Mouse (Mus musculus) ovary, adult 18-20 months (tissue): ENCODE results near the gene Tmem109.

Experiments
- DNase-seq: peaks from one replicate; pipeline ENCODE4 v3.0.0; 2022; ENCODE audit warnings: low spot score, mixed read lengths

The Tmem109 gene

DNA sequence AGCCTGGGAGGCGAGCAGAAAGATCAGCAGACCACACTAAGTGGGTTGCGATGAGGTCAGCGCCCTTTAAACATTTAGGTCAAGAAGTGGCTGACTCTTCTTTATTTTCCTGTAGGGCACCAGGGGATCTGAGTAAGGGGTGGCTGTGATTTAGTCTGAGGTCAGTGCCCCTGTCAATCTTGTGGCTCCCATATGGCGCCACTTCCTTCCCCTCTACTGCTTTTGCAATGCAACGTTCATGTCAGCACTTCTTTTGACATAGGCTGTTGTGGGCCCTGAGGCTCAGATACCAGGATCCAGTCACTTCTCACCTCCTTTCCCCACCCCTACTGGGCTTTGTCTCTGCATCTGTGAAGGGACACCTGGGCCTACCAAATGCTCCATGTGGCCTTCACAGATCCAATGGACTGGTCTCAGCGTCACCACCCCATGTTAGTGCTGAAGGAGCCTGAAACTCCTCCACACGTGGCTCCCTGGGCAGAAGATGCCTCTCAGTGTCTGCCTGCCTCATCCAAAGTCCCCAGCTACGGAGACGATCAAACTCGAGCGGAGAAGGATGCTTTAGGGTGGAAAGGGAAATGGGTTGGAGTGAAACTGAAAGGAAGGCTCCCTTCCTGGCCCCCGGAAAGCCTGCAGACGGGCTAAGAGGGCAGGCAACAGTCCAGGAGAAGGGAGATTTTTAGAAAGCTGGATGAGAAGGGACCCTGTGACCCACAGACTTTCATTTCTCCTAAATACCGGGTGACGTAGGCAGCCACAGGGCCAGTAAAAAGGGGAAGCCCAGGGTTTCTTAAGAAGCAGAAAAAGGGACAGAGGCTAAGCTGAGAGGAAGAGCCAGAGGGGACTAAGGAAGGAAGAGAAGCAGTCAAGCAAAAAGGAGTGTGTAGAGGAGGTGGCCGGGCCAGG lies 39.8 kb downstream of the Tmem109 start:
- DNase-seq: no peak

DNA sequence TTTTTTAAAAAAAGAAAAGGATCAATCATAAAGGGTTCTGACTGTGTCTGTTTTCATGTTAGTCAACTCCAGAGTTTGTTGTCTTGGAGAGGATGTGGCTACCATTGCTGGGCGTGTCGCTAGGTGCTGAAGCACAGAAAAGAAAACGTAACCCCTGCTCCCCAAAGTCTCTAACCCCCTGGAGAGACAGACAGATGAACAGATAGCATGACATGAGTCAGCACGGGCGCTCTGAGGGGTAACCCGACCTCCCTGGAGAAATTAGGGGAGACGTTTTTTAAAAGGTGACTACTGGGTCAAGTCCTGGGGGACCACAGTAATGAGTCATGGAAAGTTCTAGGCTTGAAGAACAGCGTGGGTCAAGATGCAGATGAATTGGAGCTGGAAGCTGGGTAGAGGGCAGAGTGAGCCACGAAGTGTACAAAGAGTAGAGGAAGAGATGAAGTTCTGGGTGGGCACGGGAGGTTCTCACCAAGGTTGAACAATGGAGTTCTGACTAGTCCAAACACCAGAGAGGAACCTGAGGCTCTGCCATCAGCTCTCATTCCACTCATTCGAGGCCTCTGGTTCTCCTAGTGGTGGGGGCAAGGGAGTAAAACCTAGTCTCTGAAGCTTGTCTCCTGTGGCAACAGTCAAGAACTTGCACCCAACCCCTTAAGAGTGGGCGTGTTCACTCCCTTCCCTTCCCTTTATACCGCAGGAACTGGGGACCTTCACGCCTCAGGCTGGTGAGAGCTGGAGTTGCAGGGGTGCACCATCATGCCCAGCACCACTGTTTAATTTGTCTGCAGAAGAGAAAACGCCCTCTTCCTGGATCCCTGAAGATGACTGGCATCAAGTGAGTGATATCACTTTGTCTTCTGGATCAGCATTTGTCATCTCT lies 42.5 kb downstream of the Tmem109 start, which contains the start of gene Slc15a3:
Slc15a3 (plus strand) TSS at position 718 of the 883 bp plus-strand sequence.
- DNase-seq: no peak

DNA sequence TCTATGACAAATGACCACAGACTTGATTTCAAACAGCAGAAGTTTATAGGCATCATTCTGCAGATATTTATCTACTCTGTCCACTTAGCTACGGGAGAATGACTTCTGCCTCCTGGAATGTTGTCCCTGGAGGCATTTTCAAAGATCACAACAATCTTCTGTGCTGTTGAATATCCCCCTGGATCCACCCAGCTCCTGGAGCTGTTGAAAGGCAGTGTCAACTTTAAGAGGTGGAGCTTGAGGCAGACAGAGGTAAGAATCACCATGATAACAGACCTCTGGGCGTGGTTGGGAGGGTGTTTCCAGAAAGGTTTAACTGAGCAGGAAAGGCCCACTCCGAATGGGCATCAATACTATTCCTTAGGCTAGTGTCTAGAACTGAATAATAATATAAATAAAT lies 46.1 kb downstream of the Tmem109 start:
- DNase-seq: no peak

DNA sequence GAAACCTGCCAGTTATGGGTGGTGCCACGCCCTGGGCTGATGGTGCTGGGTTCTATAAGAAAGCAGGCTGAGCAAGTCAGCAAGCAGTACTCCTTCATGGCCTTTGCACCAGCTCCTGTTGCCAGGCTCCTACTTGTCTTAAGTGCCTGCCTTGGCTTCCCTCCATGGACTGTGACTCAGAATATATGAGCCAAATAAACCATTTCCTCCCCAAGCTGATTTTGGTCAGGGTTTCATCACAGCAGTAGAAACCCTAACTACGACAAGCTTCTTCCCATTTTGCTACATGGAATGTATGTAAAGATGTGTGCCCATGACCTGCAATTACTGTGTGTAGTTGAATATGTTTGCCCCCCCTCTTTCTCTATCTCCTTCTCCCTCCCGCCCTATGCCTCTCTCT lies 48.2 kb downstream of the Tmem109 start:
- DNase-seq: no peak

DNA sequence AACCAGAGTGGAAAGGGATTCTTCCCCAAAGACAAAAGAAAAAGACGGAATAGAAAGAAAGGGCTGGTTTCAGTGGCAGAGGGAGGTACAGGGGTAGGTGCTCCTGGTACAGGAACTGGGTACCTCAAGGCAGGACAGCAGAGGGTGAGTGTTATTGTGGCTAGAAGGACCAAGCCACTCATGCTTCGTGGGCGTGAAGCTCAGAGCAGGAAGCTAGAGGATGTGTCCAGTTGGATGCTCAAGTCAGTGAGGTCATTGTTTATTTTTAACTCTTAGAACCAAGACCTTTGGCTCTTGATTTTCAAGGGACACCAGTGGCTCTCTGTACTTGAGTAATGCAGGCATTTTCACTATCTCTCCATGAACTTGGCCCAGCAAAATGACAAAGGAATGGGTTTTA lies 49.8 kb downstream of the Tmem109 start:
- no peak for DNase-seq

DNA sequence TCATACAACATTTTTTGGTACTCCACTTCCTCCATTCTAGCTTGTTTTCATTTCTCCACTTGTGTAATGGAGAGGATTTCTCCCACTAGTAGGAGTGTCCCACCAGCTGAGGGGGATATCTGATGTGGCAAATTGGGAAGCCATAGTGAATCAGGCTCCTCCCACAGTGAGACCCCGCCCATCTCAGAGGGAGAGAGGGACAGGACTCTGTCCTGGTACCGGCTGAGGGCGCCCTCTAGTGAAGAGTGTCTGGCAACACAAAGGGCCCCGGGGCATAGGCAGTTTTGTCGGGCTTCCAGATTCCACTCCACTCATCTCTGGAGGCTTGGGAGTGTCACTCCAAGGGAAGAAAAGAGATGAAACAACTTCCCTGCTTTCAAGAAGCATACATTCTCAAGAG lies 50.4 kb downstream of the Tmem109 start:
- DNase-seq: peak; percentile 24

DNA sequence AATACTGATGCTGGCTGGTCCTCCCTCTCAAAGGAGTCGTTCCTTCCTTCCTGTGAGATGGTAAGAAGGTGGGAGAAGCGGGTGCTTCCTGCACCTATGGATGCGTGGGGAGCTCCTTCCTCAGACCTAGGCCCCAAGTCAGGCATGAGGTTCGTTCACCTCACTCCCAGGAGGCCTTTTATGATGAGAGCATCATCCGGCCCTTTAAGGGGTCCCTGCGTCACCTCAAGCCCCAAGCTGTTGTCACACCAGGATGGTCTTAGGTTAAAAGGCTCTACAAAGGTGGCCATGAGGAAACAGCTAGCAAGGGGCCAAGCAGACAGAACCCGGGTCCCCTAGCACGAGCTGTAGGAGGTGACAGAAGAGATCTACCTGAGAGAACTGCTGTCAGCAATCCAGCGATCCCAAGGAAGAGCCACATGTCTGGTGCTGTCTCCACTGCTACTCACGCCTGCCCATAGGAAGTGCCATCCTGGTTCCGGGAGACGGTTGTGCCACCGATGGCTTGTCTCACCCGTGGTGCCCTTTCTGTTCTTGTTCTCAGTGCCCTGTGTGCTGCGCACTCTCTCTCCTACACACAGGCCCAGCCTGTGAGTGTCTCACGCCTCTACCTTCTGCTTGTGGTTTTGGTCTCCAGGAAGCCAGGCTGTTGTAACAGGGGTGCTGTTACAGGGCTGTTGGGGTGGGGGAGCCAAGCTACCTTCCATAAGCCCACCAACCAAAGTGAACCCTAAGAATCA lies 52.2 kb downstream of the Tmem109 start, which contains the start of gene Cd6:
Cd6 (minus strand) TSS at position 623 of the 740 bp plus-strand sequence.
- DNase-seq: no peak

DNA sequence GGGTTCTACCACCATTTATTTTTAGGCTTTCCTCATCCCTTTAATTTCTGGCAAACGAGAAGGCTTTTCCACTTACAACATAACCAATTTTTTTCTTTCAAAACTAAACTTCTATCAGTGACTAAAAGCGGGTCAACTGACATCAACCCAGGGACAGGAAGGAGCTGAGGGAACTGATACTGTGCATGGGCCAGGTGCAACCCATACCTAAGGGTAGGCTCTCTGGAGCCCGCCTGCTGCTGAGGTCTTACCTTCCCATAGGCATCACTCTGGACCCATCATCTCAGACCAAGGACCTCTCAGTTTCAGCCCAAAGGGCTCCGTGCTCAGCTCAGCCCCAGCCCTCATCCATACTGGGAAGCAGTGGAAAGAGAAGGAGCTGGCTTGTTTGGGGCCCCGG lies 53.5 kb downstream of the Tmem109 start:
- DNase-seq: no peak

DNA sequence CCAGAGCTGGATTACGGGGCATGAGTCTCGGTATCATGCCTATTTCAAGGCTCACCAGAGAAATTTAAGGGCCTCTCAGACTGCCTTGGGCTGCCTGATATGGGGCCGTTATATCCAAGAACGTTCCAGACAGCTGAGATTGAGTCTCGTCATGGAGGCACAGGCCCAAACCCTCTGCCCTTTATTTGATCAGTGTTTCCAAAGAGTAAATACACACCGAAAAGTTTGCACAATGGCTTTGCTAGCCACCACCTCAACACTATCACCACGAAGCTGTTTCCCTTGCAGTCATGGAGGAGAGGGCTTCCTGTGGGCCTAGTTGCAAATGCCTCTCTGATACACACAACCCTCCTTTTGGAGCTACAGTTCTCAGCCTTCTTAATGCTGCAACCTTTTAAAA lies 57.7 kb downstream of the Tmem109 start:
- DNase-seq: no peak

DNA sequence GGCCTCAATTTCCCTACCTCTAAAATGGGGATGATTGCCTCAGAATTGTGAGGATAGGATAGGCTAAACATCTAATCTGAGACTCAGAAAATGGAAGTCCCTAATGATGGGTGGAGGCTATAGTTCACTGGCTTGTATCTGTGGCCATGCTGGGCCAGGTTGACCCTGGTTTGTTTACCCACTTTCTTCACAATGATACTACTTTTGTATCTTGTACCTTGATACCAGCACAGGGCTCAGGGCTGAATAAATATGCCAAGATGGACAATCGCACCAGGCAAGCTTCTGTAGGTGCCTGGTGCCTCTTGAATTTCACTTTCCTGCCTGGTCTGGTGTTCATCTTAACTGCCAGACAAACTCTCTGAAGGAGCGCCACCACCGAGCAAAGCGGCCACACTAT lies 59.3 kb downstream of the Tmem109 start:
- no peak for DNase-seq

DNA sequence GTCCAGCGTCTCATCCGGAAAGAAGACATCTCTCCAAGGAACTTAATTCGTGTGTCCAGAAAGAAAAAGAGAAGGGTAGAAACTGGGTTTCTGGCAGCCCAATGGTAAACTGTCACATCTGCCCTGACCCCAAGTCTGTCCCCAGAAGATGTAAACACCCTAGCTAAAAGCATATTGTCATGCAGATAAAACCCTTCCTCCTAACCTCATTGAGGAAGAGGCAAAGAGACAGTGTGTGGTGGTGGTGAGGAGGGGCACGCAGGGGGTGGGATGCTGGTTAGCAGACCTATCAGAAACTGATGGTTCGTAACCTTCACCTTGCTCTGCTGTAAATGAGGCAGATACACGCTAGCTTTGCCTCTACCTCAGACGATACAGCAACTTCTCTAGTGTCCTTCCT lies 60.5 kb downstream of the Tmem109 start:
- no peak for DNase-seq
